In genomic region chr11:51377199-51377598, GRCm38 (mm10) we compare ENCODE assay signal across 20 mouse cellular contexts.
A peak's percentile ranks its signal among the peaks of the same experiment; 100 is the strongest.
DNase-seq lines count a peak whose midpoint lies in the region; ATAC-seq and TF ChIP-seq lines count a peak whose summit lies in the region.
"Had no signal": no experiment of that assay in that cellular context is flagged by ENCODE, and none has a peak within 500 bp of the region (broad histone marks: within the 10 kb centered on the region; RNA-seq: fewer than 3 reads in every experiment).

No protein-coding gene starts in this region.

- H3K79me2 ChIP-seq in CH12.LX (replicated peaks; ENCODE audit: control insufficient read depth, extremely low read depth, insufficient read depth, poor library complexity, severe bottlenecking): no peaks in the 10 kb centered on the region

- no peak overlapping the region for H3K4me3 ChIP-seq in gastrocnemius, adult 2 months
- no peak overlapping the region for H3K4me3 ChIP-seq in layer of hippocampus, adult 2 months
- no peak overlapping the region for H3K4me3 ChIP-seq in CH12.LX (replicated peaks in 1 of 3; ENCODE audit: low read depth in 2 of 3, low read length in 2 of 3, poor library complexity in 1 of 3)
- no peak overlapping the region for H3K4me3 ChIP-seq in liver, postnatal 0 days (ENCODE audit: low read depth, low read length)
- H3K4me3 ChIP-seq in midbrain, embryonic 16.5 days (ENCODE audit: low read depth, low read length): no peak overlapping the region
- H3K4me3 ChIP-seq: embryonic facial prominence, embryonic 13.5 days; limb, embryonic 13.5 days; midbrain, embryonic 10.5 days had no signal

- no peak for TF ChIP-seq POLR2A in CH12.LX (IDR thresholded peaks at IDR 0.05; ENCODE audit: low read depth, low read length)

- TF ChIP-seq EP300 in CH12.LX (IDR thresholded peaks at IDR 0.05; ENCODE audit: low read length): no peak
- no peak for TF ChIP-seq EP300 in liver, postnatal 0 days (IDR thresholded peaks at IDR 0.05; ENCODE audit: low read depth)

- H3K4me1 ChIP-seq in CH12.LX (ENCODE audit: control insufficient read depth in 1 of 2, insufficient read depth in 2 of 2): 0 out of 4 replicates have a peak, but pooled peaks cover 0 to 2% of the 10 kb centered on the region in 2 experiments
- no peaks in the 10 kb centered on the region for H3K4me1 ChIP-seq in liver, postnatal 0 days (ENCODE audit: insufficient read depth)
- H3K4me1 ChIP-seq in midbrain, embryonic 16.5 days (ENCODE audit: control insufficient read depth, insufficient read depth, low read length): no peaks in the 10 kb centered on the region
- H3K4me1 ChIP-seq: midbrain, embryonic 10.5 days had no signal

- TF ChIP-seq RAD21 in CH12.LX (IDR thresholded peaks at IDR 0.05; ENCODE audit: low read depth, low read length): peak; percentile 40

- H3K9me3 ChIP-seq in CH12.LX (replicated peaks; ENCODE audit: low read length): no peaks in the 10 kb centered on the region
- H3K9me3 ChIP-seq in liver, postnatal 0 days (ENCODE audit: low read length): no peaks in the 10 kb centered on the region
- no peaks in the 10 kb centered on the region for H3K9me3 ChIP-seq in midbrain, embryonic 16.5 days (replicated peaks; ENCODE audit: control insufficient read depth, low read length, poor library complexity, severe bottlenecking)
- H3K9me3 ChIP-seq: embryonic facial prominence, embryonic 13.5 days; limb, embryonic 13.5 days; midbrain, embryonic 10.5 days had no signal

- ATAC-seq in liver, postnatal 0 days: no peak
- ATAC-seq in midbrain, embryonic 16.5 days: no peak

- H3K27me3 ChIP-seq in CH12.LX (replicated peaks): peaks cover 82% of the 10 kb centered on the region
- H3K27me3 ChIP-seq in liver, postnatal 0 days (ENCODE audit: insufficient read depth, low read length): no peaks in the 10 kb centered on the region
- H3K27me3 ChIP-seq in midbrain, embryonic 16.5 days (ENCODE audit: control insufficient read depth, insufficient read depth, low read depth, low read length): no peaks in the 10 kb centered on the region
- H3K27me3 ChIP-seq: limb, embryonic 13.5 days had no signal

- in situ Hi-C loops in CH12.LX (cut with MboI; ENCODE audit: low pct_ligation_motif_present, low pct_unique_long_range_greater_than_20kb, low sequenced_read_pairs): loop anchor here (10.0 kb wide), 1 partner anchor 52 kb away; no protein-coding TSS in a partner anchor

- intact Hi-C loops in gastrocnemius, adult 2 months (cut with DNase I): no loop called here

- TF ChIP-seq CTCF in gastrocnemius, adult 2 months (IDR thresholded peaks at IDR 0.05): peak; percentile 7; the same call in 1 of the 2 replicates
- peak; percentile 48 for TF ChIP-seq CTCF in layer of hippocampus, adult 2 months (conservative IDR thresholded peaks at IDR 0.05)
- peak; percentile 11 to 50; a peak in 2 of 4 replicates for TF ChIP-seq CTCF in CH12.LX (conservative IDR thresholded peaks at IDR 0.05 in 1 of 2, IDR thresholded peaks at IDR 0.05 in 1 of 2; ENCODE audit: low read depth in 2 of 2, low read length in 2 of 2)
- peak; percentile 23; the same call in 1 of the 2 replicates for TF ChIP-seq CTCF in liver, postnatal 0 days (IDR thresholded peaks at IDR 0.05; ENCODE audit: low read depth)

- no peak overlapping the region for H3K9ac ChIP-seq in CH12.LX (ENCODE audit: insufficient read depth, low read depth)
- no peak overlapping the region for H3K9ac ChIP-seq in liver, postnatal 0 days (replicated peaks)
- H3K9ac ChIP-seq in midbrain, embryonic 16.5 days (ENCODE audit: low read depth, low read length): no peak overlapping the region
- H3K9ac ChIP-seq: embryonic facial prominence, embryonic 13.5 days; limb, embryonic 13.5 days had no signal

- DNase-seq in gastrocnemius, adult 2 months: no peak
- no peak for DNase-seq in gastrocnemius, adult 18-20 months (ENCODE audit: low spot score)
- DNase-seq in layer of hippocampus, adult 2 months (ENCODE audit: low spot score in 2 of 2): no peak
- DNase-seq in layer of hippocampus, postnatal 10 days (ENCODE audit: low spot score in 2 of 2): no peak
- DNase-seq in CH12.LX (ENCODE audit: extremely low read depth): peak; percentile 6
- DNase-seq in liver, postnatal 0 days: no peak
- no peak for DNase-seq in cerebellum, adult 9-11 months
- DNase-seq: adrenal gland, adult 2 months; cerebellum, adult 9-10 months; gastrocnemius, postnatal 10 days; heart, adult 18-20 months; kidney, adult 8-10 months; kidney, postnatal 4 days; right cerebral cortex, postnatal 14 days; spleen, adult 18-20 months had no signal

- H3K36me3 ChIP-seq in CH12.LX (replicated peaks in 1 of 2; ENCODE audit: control insufficient read depth in 1 of 2, insufficient read depth in 1 of 2, low read length in 1 of 2): no peaks in the 10 kb centered on the region
- H3K36me3 ChIP-seq in liver, postnatal 0 days (replicated peaks; ENCODE audit: insufficient read depth, low read length): no peaks in the 10 kb centered on the region
- H3K36me3 ChIP-seq in midbrain, embryonic 16.5 days (ENCODE audit: control insufficient read depth, insufficient read depth, low read length): no peaks in the 10 kb centered on the region
- H3K36me3 ChIP-seq: embryonic facial prominence, embryonic 13.5 days; limb, embryonic 13.5 days; midbrain, embryonic 10.5 days had no signal

- dilution Hi-C loops in CH12.LX (cut with MboI; ENCODE audit: extremely low pct_ligation_motif_present, extremely low pct_unique_long_range_greater_than_20kb, low sequenced_read_pairs): no loop called here

- WGBS in liver, postnatal 0 days (ENCODE audit: insufficient replicate concordance): 58% methylated on average over 5 of the region's 5 CpGs
- WGBS in midbrain, embryonic 16.5 days: 40% methylated on average over 5 of the region's 5 CpGs

- H3K4me2 ChIP-seq in CH12.LX (ENCODE audit: insufficient read depth, low read depth, poor library complexity, severe bottlenecking): no peak overlapping the region
- no peak overlapping the region for H3K4me2 ChIP-seq in liver, postnatal 0 days (ENCODE audit: low read depth, low read length)
- H3K4me2 ChIP-seq in midbrain, embryonic 16.5 days (ENCODE audit: low read length): no peak overlapping the region
- H3K4me2 ChIP-seq: embryonic facial prominence, embryonic 13.5 days; limb, embryonic 13.5 days had no signal

- H3K27ac ChIP-seq in gastrocnemius, adult 2 months: no peak overlapping the region
- no peak overlapping the region for H3K27ac ChIP-seq in layer of hippocampus, adult 2 months
- H3K27ac ChIP-seq in CH12.LX (ENCODE audit: insufficient read depth, low read depth): no peak overlapping the region
- no peak overlapping the region for H3K27ac ChIP-seq in liver, postnatal 0 days (ENCODE audit: low read depth)
- H3K27ac ChIP-seq in midbrain, embryonic 16.5 days (ENCODE audit: low read length): no peak overlapping the region
- H3K27ac ChIP-seq: embryonic facial prominence, embryonic 13.5 days; limb, embryonic 13.5 days; macrophage; midbrain, embryonic 10.5 days had no signal

TF ChIP-seq in CH12.LX, 34 proteins besides CTCF, POLR2A, EP300 and RAD21:
- peak; percentile 31 for TF ChIP-seq SMC3 (IDR thresholded peaks at IDR 0.05; ENCODE audit: low read depth, low read length)
- no peak for TF ChIP-seq MAZ (IDR thresholded peaks at IDR 0.05; ENCODE audit: low read depth, low read length)
- TF ChIP-seq UBTF (IDR thresholded peaks at IDR 0.05; ENCODE audit: low read depth, low read length): no peak
- no peak for TF ChIP-seq GABPA (IDR thresholded peaks at IDR 0.05; ENCODE audit: insufficient replicate concordance, low read depth, low read length)
- TF ChIP-seq NRF1 (IDR thresholded peaks at IDR 0.05; ENCODE audit: low read depth, low read length): no peak
